Mouse (Mus musculus): ENCODE measurements at regions not wholly inside any gene's neighbourhood (a gene's known extent, or its start where the extent isn't known, plus 50 kb on each side); places are given as distances from the start of the nearest gene placed in this dataset.
"Not testable (repeated sequence)": the region's sequence is repeated elsewhere in the genome, so short reads cannot be mapped to it uniquely, and the experiment has no call there.

- no peak for DNase-seq (ENCODE audit: low read depth, low spot score)
These were observed 1255.7 kb upstream of the Nudt12 start for GRCm38 (mm10) chr17:60268846-60269245.

- DNase-seq (ENCODE audit: low read depth, low spot score), result no peak
These were observed 1254.4 kb upstream of the Nudt12 start for GRCm38 (mm10) chr17:60267247-60268216.

- not testable (repeated sequence) for DNase-seq (ENCODE audit: low read depth, low spot score)
These were observed 1242.2 kb upstream of the Nudt12 start for GRCm38 (mm10) chr17:60255338-60255737.

- DNase-seq (ENCODE audit: low read depth, low spot score), result peak; percentile 77
These were observed 1236.8 kb upstream of the Nudt12 start for GRCm38 (mm10) chr17:60249923-60250322.

- DNase-seq (ENCODE audit: low read depth, low spot score), result no peak
These were observed 1221.3 kb upstream of the Nudt12 start for GRCm38 (mm10) chr17:60234519-60234918.

- DNase-seq (ENCODE audit: low read depth, low spot score), result no peak
These were observed 1183.8 kb upstream of the Nudt12 start for GRCm38 (mm10) chr17:60197004-60197403.

GRCm38 (mm10) chr17:60181241-60181640 lies 1168.1 kb upstream of the Nudt12 start:
- DNase-seq (ENCODE audit: low read depth, low spot score), result no peak

GRCm38 (mm10) chr17:60180646-60181045 lies 1167.5 kb upstream of the Nudt12 start:
- peak; percentile 18 for DNase-seq (ENCODE audit: low read depth, low spot score)

GRCm38 (mm10) chr17:60165592-60165991 lies 1152.4 kb upstream of the Nudt12 start:
- no peak for DNase-seq (ENCODE audit: low read depth, low spot score)

- DNase-seq (ENCODE audit: low read depth, low spot score), result no peak
These were observed 1117.4 kb upstream of the Nudt12 start for GRCm38 (mm10) chr17:60130589-60130988.

- DNase-seq (ENCODE audit: low read depth, low spot score), result no peak
These were observed 1085.6 kb upstream of the Nudt12 start for GRCm38 (mm10) chr17:60098763-60099162.

All from 3T3-L1 (cell line).